Mouse (Mus musculus): ENCODE measurements around the gene Erc1. TPM values are rescaled to one million over a fixed set of nuclear protein-coding genes. Genes with fewer than 3 reads are reported as not detected.
A peak's percentile ranks its signal among the peaks of the same experiment; 100 is the strongest.

Erc1 gene
- polyA plus RNA-seq, 1 experiment from 2014 or later, result 2.7 TPM

GRCm38 (mm10) chr6:119630622-119631021, 217.3 kb downstream of the Erc1 start:
- H3K4me1 ChIP-seq (ENCODE audit: control insufficient read depth, low read depth, low read length), result no peaks in the 10 kb centered on the region
- H3K9me3 ChIP-seq (replicated peaks; ENCODE audit: control insufficient read depth, low read length), result no peaks in the 10 kb centered on the region
- no peak overlapping the region for H3K27ac ChIP-seq (ENCODE audit: low read length)
- H3K4me2 ChIP-seq (ENCODE audit: low read depth, low read length), result no peak overlapping the region
- H3K27me3 ChIP-seq (ENCODE audit: control insufficient read depth, insufficient read depth, low read depth, low read length), result no peaks in the 10 kb centered on the region
- no peak overlapping the region for H3K9ac ChIP-seq (ENCODE audit: low read depth, low read length)
- 67% methylated on average over 3 of the region's 3 CpGs for WGBS (ENCODE audit: insufficient replicate concordance)
- no peak for ATAC-seq (ENCODE audit: low read depth)
- H3K4me3 ChIP-seq (ENCODE audit: low read depth, low read length), result no peak overlapping the region
- no peaks in the 10 kb centered on the region for H3K36me3 ChIP-seq (ENCODE audit: control insufficient read depth, insufficient read depth)

GRCm38 (mm10) chr6:119601379-119601778, 246.6 kb downstream of the Erc1 start:
- H3K27me3 ChIP-seq (ENCODE audit: control insufficient read depth, insufficient read depth, low read depth, low read length), result no peaks in the 10 kb centered on the region
- H3K9me3 ChIP-seq (replicated peaks; ENCODE audit: control insufficient read depth, low read length), result no peaks in the 10 kb centered on the region
- H3K4me3 ChIP-seq (ENCODE audit: low read depth, low read length), result no peak overlapping the region
- no peak for ATAC-seq (ENCODE audit: low read depth)
- no peak overlapping the region for H3K4me2 ChIP-seq (ENCODE audit: low read depth, low read length)
- 66% methylated on average over 2 of the region's 2 CpGs for WGBS (ENCODE audit: insufficient replicate concordance)
- no peak overlapping the region for H3K27ac ChIP-seq (ENCODE audit: low read length)
- H3K4me1 ChIP-seq (ENCODE audit: control insufficient read depth, low read depth, low read length), result no peaks in the 10 kb centered on the region
- no peaks in the 10 kb centered on the region for H3K36me3 ChIP-seq (ENCODE audit: control insufficient read depth, insufficient read depth)
- no peak overlapping the region for H3K9ac ChIP-seq (ENCODE audit: low read depth, low read length)

GRCm38 (mm10) chr6:119595440-119595839, 252.5 kb downstream of the Erc1 start:
- Histone ChIP-seq H3K9me3 (replicated peaks; ENCODE audit: control insufficient read depth, low read length) (no peaks in the 10 kb centered on the region), H3K4me1 (ENCODE audit: control insufficient read depth, low read depth, low read length) (no peaks in the 10 kb centered on the region), H3K27me3 (ENCODE audit: control insufficient read depth, insufficient read depth, low read depth, low read length) (no peaks in the 10 kb centered on the region), H3K4me2 (ENCODE audit: low read depth, low read length) (no peak overlapping the region), H3K4me3 (ENCODE audit: low read depth, low read length) (no peak overlapping the region), H3K36me3 (ENCODE audit: control insufficient read depth, insufficient read depth) (no peaks in the 10 kb centered on the region), H3K27ac (ENCODE audit: low read length) (no peak overlapping the region), H3K9ac (ENCODE audit: low read depth, low read length) (no peak overlapping the region)
- 76% methylated on average over 4 of the region's 4 CpGs for WGBS (ENCODE audit: insufficient replicate concordance)
- no peak for ATAC-seq (ENCODE audit: low read depth)

- no peaks in the 10 kb centered on the region for H3K9me3 ChIP-seq (replicated peaks; ENCODE audit: control insufficient read depth, low read length)
- no peaks in the 10 kb centered on the region for H3K27me3 ChIP-seq (ENCODE audit: control insufficient read depth, insufficient read depth, low read depth, low read length)
- WGBS (ENCODE audit: insufficient replicate concordance), result 85% methylated on average over 2 of the region's 2 CpGs
- no peak for ATAC-seq (ENCODE audit: low read depth)
- H3K4me1 ChIP-seq (ENCODE audit: control insufficient read depth, low read depth, low read length), result no peaks in the 10 kb centered on the region; the same call in 1 of the 2 replicates
- H3K9ac ChIP-seq (ENCODE audit: low read depth, low read length), result no peak overlapping the region
- no peaks in the 10 kb centered on the region for H3K36me3 ChIP-seq (ENCODE audit: control insufficient read depth, insufficient read depth)
- H3K27ac ChIP-seq (ENCODE audit: low read length), result no peak overlapping the region
- H3K4me2 ChIP-seq (ENCODE audit: low read depth, low read length), result no peak overlapping the region
- H3K4me3 ChIP-seq (ENCODE audit: low read depth, low read length), result no peak overlapping the region
Observed at GRCm38 (mm10) chr6:119590872-119591271, 257.1 kb downstream of the Erc1 start.

- no peaks in the 10 kb centered on the region for H3K27me3 ChIP-seq (ENCODE audit: control insufficient read depth, insufficient read depth, low read depth, low read length)
Observed at GRCm38 (mm10) chr6:119587897-119588296, 260.1 kb downstream of the Erc1 start.

GRCm38 (mm10) chr6:119587454-119587853, 260.5 kb downstream of the Erc1 start:
- H3K4me2 ChIP-seq (ENCODE audit: low read depth, low read length), result no peak overlapping the region
- H3K4me1 ChIP-seq (ENCODE audit: control insufficient read depth, low read depth, low read length), result no peaks in the 10 kb centered on the region; the same call in 1 of the 2 replicates
- no peaks in the 10 kb centered on the region for H3K36me3 ChIP-seq (ENCODE audit: control insufficient read depth, insufficient read depth)
- no peak overlapping the region for H3K27ac ChIP-seq (ENCODE audit: low read length)
- H3K9ac ChIP-seq (ENCODE audit: low read depth, low read length), result no peak overlapping the region
- H3K4me3 ChIP-seq (ENCODE audit: low read depth, low read length), result no peak overlapping the region
- H3K9me3 ChIP-seq (replicated peaks; ENCODE audit: control insufficient read depth, low read length), result no peaks in the 10 kb centered on the region
- no peaks in the 10 kb centered on the region for H3K27me3 ChIP-seq (ENCODE audit: control insufficient read depth, insufficient read depth, low read depth, low read length)
- ATAC-seq (ENCODE audit: low read depth), result no peak

More at GRCm38 (mm10) chr6:119587897-119588296, 260.1 kb downstream of the Erc1 start:
- Histone ChIP-seq H3K9ac (ENCODE audit: low read depth, low read length) (no peak overlapping the region), H3K4me1 (ENCODE audit: control insufficient read depth, low read depth, low read length) (no peaks in the 10 kb centered on the region; the same call in 1 of the 2 replicates), H3K4me3 (ENCODE audit: low read depth, low read length) (no peak overlapping the region), H3K27ac (ENCODE audit: low read length) (no peak overlapping the region), H3K9me3 (replicated peaks; ENCODE audit: control insufficient read depth, low read length) (no peaks in the 10 kb centered on the region), H3K36me3 (ENCODE audit: control insufficient read depth, insufficient read depth) (no peaks in the 10 kb centered on the region), H3K4me2 (ENCODE audit: low read depth, low read length) (no peak overlapping the region)
- ATAC-seq (ENCODE audit: low read depth), result no peak
- WGBS (ENCODE audit: insufficient replicate concordance), result 85% methylated on average over 2 of the region's 2 CpGs

DNA sequence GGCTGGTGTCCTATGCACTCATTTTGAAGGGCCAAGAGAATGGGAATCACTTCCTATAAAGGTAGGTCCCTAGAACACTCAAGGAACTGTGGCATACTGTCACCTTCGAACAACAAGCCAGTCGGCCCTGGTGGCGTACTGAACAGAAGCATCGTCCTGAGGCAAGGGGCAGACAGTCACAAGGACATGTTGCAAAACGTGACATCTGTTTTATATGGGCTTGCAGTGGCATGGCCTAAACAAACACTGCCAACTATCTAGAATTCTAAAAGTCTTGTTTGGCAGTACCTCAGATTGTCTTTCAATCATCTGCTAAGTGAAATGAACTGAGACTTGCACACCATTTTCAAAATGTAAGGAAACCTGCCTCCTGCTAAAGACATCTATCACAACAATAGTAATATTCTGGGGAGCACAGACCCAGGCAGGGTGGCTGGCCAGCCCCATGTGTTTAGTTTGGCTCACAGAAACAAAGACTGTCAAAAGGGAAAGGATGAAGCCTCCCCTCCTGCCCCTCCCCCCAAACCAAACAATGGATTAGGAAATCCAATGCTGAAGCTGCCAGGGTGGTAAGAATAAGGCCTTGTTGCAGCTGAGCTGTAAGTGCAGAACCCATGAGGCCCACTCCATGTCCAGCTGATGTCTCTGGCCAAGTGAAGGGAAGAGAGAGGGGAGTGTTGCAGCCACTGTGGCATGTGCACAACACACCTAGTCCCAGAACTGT, 262.2 kb downstream of the Erc1 start:
- H3K4me2 ChIP-seq (ENCODE audit: low read depth, low read length), result no peak overlapping the region
- H3K36me3 ChIP-seq (ENCODE audit: control insufficient read depth, insufficient read depth), result no peaks in the 10 kb centered on the region
- ATAC-seq (ENCODE audit: low read depth), result peak; percentile 53
- no peak overlapping the region for H3K27ac ChIP-seq (ENCODE audit: low read length)
- no peak overlapping the region for H3K4me3 ChIP-seq (ENCODE audit: low read depth, low read length)
- no peaks in the 10 kb centered on the region; the same call in 1 of the 2 replicates for H3K4me1 ChIP-seq (ENCODE audit: control insufficient read depth, low read depth, low read length)
- H3K9me3 ChIP-seq (replicated peaks; ENCODE audit: control insufficient read depth, low read length), result no peaks in the 10 kb centered on the region
- WGBS (ENCODE audit: insufficient replicate concordance), result 67% methylated on average over 5 of the region's 5 CpGs
- no peak overlapping the region for H3K9ac ChIP-seq (ENCODE audit: low read depth, low read length)
- H3K27me3 ChIP-seq (ENCODE audit: control insufficient read depth, insufficient read depth, low read depth, low read length), result no peaks in the 10 kb centered on the region

GRCm38 (mm10) chr6:119584061-119584460, 263.9 kb downstream of the Erc1 start:
- H3K4me2 ChIP-seq (ENCODE audit: low read depth, low read length), result no peak overlapping the region
- WGBS (ENCODE audit: insufficient replicate concordance), result 57% methylated on average over 1 of the region's 1 CpGs

DNA sequence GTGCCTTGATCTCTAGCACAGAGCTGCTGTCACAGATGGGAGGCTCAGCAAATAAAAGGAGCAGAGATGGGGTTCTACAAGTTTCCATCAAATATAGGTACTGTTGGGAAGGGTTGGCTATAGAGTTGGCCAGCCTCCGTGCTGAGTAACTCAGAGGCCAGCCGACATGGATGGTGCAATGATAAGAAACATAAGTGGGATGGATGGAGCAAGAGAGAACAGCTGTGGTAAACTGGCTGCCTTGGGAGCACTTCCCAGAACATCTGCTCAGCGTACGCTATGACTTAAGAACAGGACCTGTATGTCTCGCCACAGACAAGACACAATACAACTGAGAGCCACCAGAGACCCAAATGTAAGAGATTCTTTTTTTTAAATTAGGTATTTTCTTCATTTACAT, 264.8 kb downstream of the Erc1 start:
- H3K27me3 ChIP-seq (ENCODE audit: control insufficient read depth, insufficient read depth, low read depth, low read length), result no peaks in the 10 kb centered on the region
- H3K9me3 ChIP-seq (replicated peaks; ENCODE audit: control insufficient read depth, low read length), result no peaks in the 10 kb centered on the region
- 84% methylated on average over 5 of the region's 5 CpGs for WGBS (ENCODE audit: insufficient replicate concordance)
- no peak overlapping the region for H3K4me3 ChIP-seq (ENCODE audit: low read depth, low read length)
- H3K36me3 ChIP-seq (ENCODE audit: control insufficient read depth, insufficient read depth), result no peaks in the 10 kb centered on the region
- H3K27ac ChIP-seq (ENCODE audit: low read length), result no peak overlapping the region
- H3K9ac ChIP-seq (ENCODE audit: low read depth, low read length), result no peak overlapping the region
- no peaks in the 10 kb centered on the region; the same call in 1 of the 2 replicates for H3K4me1 ChIP-seq (ENCODE audit: control insufficient read depth, low read depth, low read length)
- ATAC-seq (ENCODE audit: low read depth), result no peak
- H3K4me2 ChIP-seq (ENCODE audit: low read depth, low read length), result no peak overlapping the region

More at GRCm38 (mm10) chr6:119584061-119584460, 263.9 kb downstream of the Erc1 start:
- Histone ChIP-seq H3K27me3 (ENCODE audit: control insufficient read depth, insufficient read depth, low read depth, low read length) (no peaks in the 10 kb centered on the region), H3K4me1 (ENCODE audit: control insufficient read depth, low read depth, low read length) (no peaks in the 10 kb centered on the region; the same call in 1 of the 2 replicates), H3K9me3 (replicated peaks; ENCODE audit: control insufficient read depth, low read length) (no peaks in the 10 kb centered on the region), H3K36me3 (ENCODE audit: control insufficient read depth, insufficient read depth) (no peaks in the 10 kb centered on the region), H3K4me3 (ENCODE audit: low read depth, low read length) (no peak overlapping the region), H3K9ac (ENCODE audit: low read depth, low read length) (no peak overlapping the region), H3K27ac (ENCODE audit: low read length) (no peak overlapping the region)
- ATAC-seq (ENCODE audit: low read depth), result no peak

Measured in liver, embryonic 16.5 days (tissue).